Mouse (Mus musculus) adipocyte (in vitro differentiated cells): ENCODE measurements around the gene Wdr49.
A peak's percentile ranks its signal among the peaks of the same experiment; 100 is the strongest.

ENCODE experiments used
- DNase-seq: peaks from one replicate; pipeline ENCODE4 v3.0.0-alpha.2; 2016; ENCODE audit warnings: low spot score

The Wdr49 gene

DNA sequence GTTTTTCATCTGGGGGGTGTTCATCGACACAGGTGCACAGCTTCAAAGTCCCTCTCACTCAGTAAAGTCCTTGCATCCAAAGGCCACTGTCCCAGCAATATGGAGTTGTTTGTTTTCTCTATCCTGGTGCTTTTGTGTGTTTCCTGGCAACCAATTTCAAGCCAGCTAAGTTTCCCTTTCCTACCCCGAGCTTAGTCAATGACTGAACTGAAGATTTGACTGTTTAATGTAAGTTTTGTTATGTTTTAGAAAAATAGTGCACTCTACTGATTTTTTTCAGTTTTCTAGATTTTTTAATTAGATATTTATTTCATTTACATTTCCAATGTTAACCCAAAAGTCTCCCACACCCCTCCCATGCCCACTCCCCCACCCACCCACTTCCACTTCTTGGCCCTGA is at the start of gene Wdr49:
Gene Wdr49, minus strand, starts transcription at position 101 of the 400 bp plus-strand sequence.
- DNase-seq, result no peak

DNA sequence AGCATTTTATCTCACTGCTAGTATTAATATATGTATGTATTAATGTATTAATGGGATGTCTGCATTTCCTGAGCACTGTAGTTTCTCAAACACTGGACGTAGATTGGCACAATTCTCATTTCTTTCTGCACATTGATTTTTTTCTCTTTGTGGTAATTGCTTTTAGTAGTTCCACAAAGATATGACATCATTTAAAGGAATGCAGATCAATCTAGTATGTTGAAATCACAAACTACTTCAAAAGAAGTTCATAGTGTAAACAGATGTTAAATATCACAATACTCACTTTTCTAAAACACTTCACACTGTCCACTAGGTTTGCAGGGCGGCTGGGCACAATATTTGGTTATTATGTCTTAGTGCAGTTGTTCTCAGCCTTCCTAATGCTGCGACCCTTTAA is 49.1 kb upstream of the Wdr49 start:
- DNase-seq, result no peak

DNA sequence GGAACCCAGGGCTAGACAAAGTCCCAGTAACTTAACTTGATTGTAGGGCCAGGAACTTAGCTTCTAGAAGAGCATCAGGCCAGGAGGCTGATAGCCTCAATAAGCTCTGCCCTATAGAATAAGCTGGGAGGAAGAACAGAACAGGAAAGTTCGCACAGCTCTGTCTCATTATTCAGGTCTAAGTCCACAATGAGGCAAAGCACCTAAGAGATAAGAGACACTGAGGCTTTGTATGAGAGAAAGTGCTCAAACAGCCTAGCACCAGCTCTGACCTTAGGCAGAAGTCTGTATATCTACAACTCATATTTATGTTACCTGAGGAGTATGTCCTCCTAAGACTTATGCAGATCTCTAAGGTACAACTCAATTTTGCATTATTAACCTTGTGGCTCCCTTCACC is 40.6 kb upstream of the Wdr49 start:
- no peak for DNase-seq

DNA sequence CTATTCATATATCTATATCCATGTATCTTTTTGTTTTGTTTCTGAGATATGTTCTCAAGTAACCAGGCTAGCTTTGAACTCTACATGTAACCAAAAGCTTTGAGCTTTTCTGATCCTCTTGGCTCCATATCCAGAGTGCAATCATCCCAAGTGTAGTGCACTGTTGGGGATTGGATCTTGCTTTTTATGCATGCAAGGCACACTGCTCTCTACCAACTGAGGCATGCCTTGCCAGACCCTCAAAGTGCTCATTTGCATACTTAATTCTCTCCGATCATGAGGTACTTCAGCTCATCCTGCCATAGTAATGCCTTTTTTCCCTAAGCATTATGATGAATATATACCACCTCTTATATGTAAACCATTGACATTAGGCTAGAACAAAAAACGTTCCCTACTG is 39.4 kb upstream of the Wdr49 start:
- DNase-seq, result no peak

DNA sequence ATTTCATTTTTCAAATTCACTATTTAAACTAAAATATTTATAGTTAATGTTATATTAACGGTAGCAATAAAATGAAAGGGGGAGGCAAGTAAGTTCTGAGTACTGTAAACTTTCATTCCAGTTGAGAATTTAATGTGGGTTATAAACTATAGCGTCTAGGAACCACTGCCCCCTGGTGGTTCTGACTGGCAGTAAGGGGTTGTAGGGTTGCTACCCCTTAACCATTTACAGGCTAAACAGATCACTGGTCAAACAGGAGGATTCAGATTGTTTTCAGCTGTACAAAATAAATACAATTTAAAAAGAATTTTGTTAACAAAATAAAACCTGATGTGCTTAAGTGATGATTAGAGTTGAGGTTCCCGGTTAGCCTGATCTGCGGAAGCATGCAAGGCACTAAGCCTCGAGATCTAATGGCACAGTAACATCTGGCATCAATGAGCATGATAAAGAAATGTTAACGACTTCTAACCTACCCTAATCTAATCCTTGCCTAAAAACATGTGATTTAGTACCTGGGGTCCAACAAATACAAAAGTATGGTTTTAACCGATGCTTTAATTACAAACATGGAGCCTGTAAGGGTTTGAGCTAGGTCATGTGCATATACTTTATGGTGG is 35.8 kb upstream of the Wdr49 start:
- peak; percentile 26 for DNase-seq

DNA sequence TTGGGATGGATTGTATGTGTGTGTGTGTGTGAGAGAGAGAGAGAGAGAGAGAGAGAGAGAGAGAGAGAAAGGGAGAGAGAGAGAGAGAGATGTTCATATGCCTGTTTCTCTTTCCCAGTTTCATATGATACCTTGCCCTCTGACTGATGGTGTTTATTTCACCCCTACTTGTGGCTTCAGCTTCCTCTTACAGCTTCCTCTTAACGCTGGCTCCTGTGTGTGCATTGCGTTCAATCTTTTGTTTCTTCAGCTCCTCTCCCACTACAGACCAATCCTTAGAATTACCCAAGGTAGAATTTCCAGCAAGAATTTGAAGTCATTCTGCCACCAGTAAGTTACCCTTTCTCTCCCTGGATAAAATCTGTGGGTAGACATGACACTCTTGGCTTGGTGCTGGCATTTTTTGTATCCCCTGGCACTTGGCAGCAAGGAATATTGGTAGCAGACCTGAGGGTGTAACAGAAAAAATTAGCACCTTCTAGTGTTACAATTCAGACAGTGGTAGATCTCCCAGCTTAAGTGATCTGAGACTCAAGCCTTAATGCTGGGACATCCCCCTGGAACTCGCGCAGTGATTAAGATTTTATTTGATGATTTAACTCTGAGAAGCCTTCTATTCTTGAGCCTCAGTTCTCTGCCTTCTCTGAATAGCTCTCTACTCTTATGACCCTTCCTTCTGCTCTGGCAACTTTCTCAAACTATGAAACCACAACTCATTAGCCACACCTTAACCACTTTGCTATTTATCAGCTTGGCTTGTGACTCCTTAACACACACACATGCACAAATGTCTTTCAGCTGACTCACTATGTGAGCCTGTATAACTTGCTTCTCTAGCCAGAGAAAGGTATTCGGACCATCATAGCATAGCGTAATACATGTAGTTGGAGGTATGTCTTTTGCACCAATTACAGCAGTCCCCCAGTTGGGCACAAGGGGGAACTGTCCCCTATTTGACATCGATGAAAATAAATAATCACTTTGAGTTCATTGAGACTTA is 17.3 kb upstream of the Wdr49 start:
- no peak for DNase-seq

DNA sequence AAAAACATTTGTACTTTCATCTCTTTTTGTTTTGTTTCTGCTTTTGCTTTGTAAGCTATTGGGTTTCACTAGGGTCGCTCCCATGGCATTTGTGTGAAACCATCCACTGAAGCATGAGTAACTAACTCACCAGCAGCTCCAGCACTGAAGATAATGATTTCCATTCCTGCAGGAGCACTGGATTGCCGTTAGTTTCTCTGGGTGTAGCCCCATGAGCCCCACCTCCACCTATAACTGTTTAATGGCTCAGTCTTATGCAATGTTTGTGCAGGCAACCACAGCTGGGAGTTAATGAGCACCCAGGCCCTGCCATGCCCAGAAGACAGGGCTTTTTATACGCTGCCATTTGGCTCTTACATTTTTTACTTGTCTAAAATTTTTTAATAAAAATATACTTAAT is 11.0 kb upstream of the Wdr49 start:
- no peak for DNase-seq

DNA sequence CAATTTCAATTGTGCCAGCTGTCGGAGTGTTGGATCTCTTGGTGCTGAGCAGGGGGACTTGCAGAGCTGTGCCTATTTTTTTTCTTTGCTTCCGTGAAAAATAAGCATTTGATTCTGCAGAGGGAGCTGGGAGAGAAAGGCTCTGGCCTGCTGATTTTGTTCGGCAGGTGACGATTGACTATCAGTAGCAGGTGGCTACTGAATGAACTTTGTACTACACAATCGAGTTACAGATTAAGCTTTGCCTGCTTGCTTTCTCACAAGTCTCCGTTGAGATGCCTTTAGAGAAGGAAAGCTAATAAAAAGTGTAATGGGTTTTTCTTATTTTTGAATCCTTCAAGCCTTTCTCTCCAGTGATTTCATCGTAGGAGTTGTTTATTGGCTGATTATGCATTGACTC is 6.8 kb downstream of the Wdr49 start:
- no peak for DNase-seq

DNA sequence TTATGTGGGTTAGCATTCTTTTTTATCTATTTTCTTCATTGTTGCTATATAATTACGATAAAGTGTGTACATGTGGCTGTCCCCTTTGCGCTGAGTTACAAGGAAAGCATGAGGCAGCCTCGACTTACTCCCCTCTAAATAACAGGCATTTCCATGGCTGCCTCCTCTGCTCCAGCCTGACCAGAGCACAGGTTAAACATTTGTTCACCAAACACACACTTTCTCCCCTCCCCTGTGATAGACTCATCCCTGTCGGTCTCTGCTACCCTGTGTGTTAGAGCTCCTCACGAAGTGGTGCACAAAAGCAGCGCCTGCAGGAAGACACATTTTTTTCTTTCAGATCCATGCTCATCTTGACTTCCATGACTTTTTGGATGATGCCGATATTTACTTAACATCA is 7.3 kb downstream of the Wdr49 start:
- DNase-seq, result no peak

DNA sequence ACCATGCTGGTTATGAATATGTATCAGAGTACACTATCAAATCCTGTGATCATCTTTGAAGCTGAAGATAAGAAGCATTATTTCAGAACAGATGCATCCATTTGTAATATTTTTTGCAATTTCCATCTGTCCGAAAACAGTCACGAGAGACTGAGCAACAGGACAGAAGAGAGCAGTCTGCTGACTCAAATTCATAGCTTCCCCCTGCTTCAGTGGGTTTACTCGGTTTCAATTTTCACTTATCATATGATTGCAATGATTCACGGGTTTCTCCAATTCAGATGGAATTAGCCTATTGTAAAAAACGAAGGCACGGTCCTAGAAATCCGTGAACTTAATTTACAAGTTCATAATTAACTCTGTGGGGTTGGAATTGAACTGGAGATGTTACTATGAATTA is 13.8 kb downstream of the Wdr49 start:
- no peak for DNase-seq

DNA sequence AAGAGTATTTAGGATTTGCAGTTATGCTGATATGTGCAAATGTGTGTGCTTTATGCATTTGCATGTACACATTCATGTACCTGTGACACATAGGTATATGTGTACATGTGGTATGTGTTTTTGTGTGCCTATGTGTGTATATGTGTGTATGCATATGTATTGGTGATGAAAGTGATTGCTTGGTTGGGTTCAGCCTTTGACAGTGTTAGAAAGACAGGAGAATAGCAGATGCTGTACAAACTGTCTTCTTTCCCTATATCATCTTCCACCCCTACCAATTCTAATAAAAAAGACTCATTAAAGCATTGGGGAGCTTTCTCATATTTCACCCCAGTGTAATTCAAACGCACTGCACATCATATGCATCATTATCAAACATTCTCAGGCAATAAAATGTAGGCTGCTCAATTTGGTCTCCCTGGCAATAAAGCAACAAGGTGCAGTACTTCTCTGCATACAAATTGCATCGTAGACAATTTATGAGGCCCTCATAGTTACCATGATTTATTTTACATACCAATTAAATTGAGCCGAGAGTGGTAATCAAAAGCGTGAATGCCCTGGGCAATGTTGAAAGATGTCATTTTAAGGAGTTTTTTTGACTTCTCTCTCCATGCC is 51.3 kb downstream of the Wdr49 start:
- no peak for DNase-seq

DNA sequence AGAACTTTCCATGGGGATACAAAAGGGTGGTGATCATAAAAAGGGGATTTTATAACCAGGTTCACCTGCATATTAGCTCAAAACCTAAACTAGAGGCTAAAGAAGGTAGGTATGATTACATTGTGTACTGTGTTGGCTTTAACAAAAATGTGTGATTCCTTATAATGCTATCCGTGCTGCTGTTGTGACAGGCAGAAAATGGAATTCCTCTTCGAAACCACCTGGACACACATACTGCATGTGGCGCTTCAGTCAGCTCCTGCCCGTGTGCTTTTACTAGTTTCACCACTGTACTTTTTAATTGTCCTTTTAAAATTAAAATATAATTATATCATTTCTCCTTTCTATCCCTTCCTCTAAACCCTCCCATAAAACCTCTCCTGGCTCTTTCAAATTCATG is 86.0 kb downstream of the Wdr49 start:
- no peak for DNase-seq

DNA sequence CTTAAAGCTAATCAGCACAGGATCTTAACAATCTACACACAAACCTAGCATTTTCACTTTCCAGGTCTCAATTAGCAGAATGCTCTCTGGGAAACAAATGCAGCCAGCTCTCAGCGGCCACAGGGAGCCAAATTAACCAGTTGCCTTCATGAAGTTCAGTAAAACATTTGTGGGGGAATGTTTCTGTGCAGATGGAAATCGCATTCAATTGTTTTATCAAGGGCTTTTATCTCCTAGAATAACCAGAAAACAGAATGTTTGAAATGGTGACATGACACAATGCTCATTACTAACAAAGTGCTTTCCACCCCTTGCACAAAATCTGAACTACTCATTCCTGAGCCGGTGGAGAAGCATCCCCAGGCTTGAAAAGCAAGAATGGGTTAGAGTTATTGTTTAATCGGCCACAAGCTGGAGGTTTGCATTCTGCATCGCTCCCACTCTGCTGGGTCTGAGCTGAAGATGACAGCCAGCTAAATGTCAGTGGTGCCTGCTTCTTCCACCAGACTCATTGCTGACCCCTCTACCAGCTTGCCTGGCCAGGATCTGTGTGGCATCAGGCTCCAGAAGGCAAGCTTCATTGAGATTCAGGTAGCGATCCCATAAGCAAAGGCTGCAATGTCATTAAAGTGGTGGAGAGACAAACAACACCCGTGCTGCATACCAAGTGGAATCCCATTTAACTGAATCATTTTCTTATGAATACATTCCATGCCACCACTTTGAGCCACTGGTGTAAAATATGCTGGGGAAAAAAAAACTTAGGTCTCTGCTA is 86.6 kb downstream of the Wdr49 start:
- DNase-seq, result no peak

DNA sequence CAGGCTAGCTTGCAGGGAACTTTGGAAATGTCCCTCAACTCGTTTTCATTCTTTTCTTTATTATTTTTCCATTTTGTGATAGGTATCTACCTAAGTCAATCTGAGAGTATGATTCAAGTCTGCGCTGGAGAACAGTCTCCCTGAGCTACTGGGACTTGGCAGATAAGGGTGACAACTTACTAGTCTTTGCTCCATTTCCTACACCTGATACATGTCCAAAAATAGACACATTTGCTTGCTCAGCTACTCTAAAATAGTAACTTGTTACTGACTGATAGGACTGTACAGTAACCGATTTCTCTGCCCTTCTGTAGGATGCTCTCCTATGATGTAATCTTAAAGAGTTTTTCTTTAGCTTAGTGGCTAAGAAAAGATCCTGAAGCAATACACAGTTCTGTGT is 87.5 kb downstream of the Wdr49 start:
- DNase-seq, result no peak

DNA sequence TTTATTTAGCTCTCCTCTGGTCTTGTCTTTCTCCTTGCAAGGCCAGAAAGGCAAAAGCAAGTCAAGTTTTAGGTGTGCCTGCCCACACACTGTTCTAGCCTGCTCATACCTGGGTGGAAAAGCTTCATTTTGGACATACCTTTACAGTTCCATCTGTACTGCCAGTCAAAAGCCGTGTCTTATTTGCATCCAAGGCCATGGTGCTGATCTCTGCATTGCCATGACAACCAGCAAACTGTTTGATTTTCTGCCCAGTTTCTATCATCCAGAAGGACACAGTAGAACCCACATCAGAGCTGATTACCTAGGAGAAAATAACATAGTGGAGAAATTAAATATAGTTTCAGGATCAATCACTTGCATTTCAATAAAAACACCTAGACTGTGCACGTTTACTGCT is 100.2 kb downstream of the Wdr49 start:
- DNase-seq, result no peak

DNA sequence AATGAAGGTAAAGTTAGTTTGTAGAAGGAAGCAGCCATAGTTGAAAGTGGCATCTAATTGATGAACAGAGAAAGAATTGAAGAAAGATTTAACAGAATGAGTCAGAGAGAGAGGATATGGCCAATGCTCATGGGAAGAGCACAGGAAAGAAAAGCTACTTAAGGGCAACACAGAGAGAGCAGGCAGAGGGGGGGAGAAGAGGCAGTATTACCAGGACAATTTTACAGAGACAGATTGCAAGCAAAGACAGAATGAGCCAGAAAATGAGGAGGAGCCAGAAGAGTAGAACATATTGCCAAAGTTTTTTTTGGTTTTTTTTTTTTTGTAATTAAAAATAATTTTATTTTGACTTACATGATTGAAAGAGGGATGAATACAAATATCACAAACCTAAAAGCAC is 128.0 kb downstream of the Wdr49 start:
- DNase-seq, result no peak

DNA sequence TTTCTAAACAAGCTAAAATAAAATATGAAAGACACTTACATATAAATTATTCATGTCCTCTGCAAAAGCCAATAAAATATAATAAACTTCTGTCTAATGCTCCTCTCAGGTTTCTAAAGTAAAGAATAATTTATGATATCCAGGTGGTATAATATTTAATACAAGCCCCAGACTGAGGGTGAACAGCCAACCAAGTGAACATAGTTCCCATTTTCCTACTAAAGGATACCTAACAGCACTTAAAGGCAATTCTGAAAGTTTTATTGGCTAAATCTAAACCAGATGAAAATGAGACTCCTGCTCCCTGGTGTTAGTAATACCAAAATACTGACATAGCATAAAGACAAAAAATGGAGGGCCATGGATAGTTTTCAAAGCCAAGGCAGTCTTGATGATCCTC is 144.8 kb downstream of the Wdr49 start:
- no peak for DNase-seq

DNA sequence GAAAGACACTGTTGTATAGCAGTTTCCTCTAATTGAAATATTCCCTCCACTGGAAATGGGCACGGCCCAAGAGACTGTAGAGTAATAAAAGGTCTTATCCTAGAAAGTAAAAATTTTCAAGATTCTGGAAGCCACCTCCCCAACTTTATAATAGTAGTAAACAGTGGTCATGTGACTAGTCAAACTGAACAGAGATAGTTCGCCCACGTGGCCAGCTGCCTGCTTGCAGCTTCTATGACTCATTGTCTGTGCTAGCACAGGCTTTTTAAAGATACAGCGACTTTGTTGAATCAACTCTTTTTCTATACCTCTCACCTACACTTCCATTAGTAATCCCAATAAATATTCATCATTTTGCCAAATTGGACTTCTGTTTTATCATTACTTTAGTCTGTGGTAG is 161.0 kb downstream of the Wdr49 start:
- DNase-seq, result no peak

DNA sequence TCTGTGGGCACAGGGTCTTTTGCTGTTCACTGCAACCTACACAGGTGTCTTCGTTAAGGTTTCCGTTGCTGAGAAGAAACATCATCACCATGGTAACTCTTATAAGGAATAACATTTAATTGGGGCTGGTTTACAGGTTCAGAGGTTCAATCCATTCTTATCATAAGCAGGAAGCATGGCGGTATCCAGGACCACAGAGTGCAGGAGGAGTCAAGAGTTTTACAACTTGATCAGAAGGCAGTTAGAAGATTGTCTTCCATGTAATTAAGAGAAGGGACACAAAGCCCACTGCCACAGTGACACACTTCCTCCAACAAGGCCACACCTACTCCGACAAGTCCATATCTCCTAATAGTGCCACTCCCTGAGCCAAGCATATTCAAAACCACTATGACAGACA is 173.1 kb downstream of the Wdr49 start:
- no peak for DNase-seq

DNA sequence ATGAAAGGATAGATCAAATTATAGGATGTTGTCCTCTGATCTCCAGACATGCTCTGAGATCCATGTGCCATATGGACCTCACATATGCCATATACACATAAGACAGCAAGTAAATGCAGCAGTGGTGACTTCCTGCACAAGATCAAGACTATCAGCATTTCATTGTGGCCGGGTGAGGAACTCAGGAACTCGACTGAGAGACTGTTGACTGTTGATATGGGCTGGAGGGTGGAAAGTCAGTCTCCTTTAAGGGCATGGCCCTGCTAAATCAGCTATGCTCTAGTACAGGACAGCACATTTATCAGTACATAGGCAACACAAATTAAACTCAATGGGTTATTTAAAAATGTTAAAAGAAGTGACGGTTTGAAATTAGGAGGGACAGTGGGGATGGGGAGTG is 173.7 kb downstream of the Wdr49 start:
- no peak for DNase-seq

DNA sequence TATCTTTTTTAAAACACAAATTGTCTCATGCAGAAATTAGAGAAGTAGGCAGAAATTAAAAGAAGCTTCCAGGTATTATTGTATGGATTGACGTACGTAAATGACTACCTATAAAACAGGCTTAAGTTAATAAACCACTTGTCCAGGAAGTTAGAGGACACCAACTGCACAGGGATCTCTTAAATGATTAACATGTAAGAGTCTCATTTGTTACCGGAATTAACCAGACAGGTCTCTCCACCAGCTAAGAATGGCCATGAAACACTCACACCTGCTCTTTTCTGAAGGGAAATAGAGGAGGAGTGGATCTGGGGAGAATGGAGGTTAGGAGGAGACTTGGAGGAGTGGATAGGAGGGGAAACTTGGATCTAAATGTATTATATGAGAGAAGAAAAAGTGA is 176.4 kb downstream of the Wdr49 start:
- DNase-seq, result no peak

DNA sequence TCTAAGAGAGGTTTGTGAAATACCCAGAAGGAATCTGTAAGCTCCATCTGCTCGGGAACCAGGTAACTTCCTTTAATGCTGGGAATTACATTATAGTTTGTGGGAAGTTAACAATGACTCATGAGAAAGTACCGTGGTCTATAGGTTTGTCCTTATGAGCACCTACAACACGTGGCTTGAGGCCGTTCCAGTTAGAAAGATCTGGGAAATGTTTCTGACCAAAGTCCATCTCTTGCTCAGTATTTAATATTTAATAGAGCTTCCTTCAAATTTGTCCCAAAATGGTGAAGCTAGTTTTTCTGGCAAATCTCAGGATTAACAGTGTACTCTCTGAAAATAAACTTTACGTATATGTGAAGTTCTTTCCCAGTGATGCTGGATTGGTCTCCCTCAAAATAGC is 177.3 kb downstream of the Wdr49 start:
- no peak for DNase-seq
